Mouse (Mus musculus) brain, adult 2 months (tissue): Measurements from ENCODE around the gene Aamdc.

ENCODE experiments used
- DNase-seq: peaks from one replicate; pipeline ENCODE4 v3.0.0; 2011; ENCODE audit warnings: low read depth, low spot score

Aamdc gene

GRCm38 (mm10) chr7:97579067-97579975 lies at the start of gene Aamdc, which contains the start of gene Rsf1:
TSS of gene Aamdc (minus strand) at chr7:97579497.
TSS of gene Rsf1 (plus strand) at chr7:97579889.
- peak; percentile 100 for DNase-seq

GRCm38 (mm10) chr7:97623402-97623801 lies 44.1 kb upstream of the Aamdc start:
- no peak for DNase-seq

- no peak for DNase-seq
These were observed 43.4 kb upstream of the Aamdc start for GRCm38 (mm10) chr7:97622676-97623075.

- DNase-seq = no peak
These were observed 42.0 kb upstream of the Aamdc start for GRCm38 (mm10) chr7:97621346-97621745.

GRCm38 (mm10) chr7:97598548-97598947 lies 19.3 kb upstream of the Aamdc start:
- no peak for DNase-seq

GRCm38 (mm10) chr7:97593535-97593934 lies 14.2 kb upstream of the Aamdc start:
- no peak for DNase-seq

GRCm38 (mm10) chr7:97592396-97592795 lies 13.1 kb upstream of the Aamdc start:
- DNase-seq = no peak

- DNase-seq = no peak
These were observed 12.0 kb upstream of the Aamdc start for GRCm38 (mm10) chr7:97591336-97591735.

GRCm38 (mm10) chr7:97590488-97590887 lies 11.2 kb upstream of the Aamdc start:
- no peak for DNase-seq

GRCm38 (mm10) chr7:97588506-97588905 lies 9.2 kb upstream of the Aamdc start:
- DNase-seq = no peak

GRCm38 (mm10) chr7:97580843-97581214 lies 1.5 kb upstream of the Aamdc start:
- peak; percentile 96 for DNase-seq

GRCm38 (mm10) chr7:97579976-97580842 lies 912 bp upstream of the Aamdc start:
- DNase-seq = peak; percentile 38

GRCm38 (mm10) chr7:97578361-97579066 lies 783 bp downstream of the Aamdc start:
- peak; percentile 73 for DNase-seq

GRCm38 (mm10) chr7:97570389-97570788 lies 8.9 kb downstream of the Aamdc start:
- no peak for DNase-seq

- DNase-seq = no peak
These were observed 9.9 kb downstream of the Aamdc start for GRCm38 (mm10) chr7:97569372-97569771.

GRCm38 (mm10) chr7:97563576-97563975 lies 15.7 kb downstream of the Aamdc start:
- no peak for DNase-seq

- no peak for DNase-seq
These were observed 28.6 kb downstream of the Aamdc start for GRCm38 (mm10) chr7:97550673-97551072.

GRCm38 (mm10) chr7:97549301-97549700 lies 30.0 kb downstream of the Aamdc start:
- DNase-seq = no peak

- DNase-seq = peak; percentile 77
These were observed 32.8 kb downstream of the Aamdc start for GRCm38 (mm10) chr7:97546462-97546861.

- DNase-seq = no peak
These were observed 42.7 kb downstream of the Aamdc start for GRCm38 (mm10) chr7:97536571-97536970.

- no peak for DNase-seq
These were observed 43.8 kb downstream of the Aamdc start for GRCm38 (mm10) chr7:97535531-97535930.

GRCm38 (mm10) chr7:97519935-97520334 lies 59.4 kb downstream of the Aamdc start:
- peak; percentile 10 for DNase-seq
